Mouse (Mus musculus) erythroid progenitor cell, adult 5-6 weeks (primary cell): ENCODE measurements around the gene Cxcr2. TPM values are rescaled to one million over a fixed set of nuclear protein-coding genes. Genes with fewer than 3 reads are reported as not detected.

Experiments used
- ATAC-seq: replicated peaks from 2 replicates; pipeline ENCODE4 v1.8.0; 2016; ENCODE audit warnings: moderate number of reproducible peaks, mild to moderate bottlenecking, moderate TSS enrichment, inconsistent platforms; ENCODE audit not compliant: poor library complexity, low FRiP score, severe bottlenecking
- total RNA-seq, 2 experiments: library from RNA; stranded (forward) in 1 of 2; stranded (reverse) in 1 of 2; fragments of 150-400 nt in 1 of 2; fragments of 186-747, 209-891 nt in 1 of 2; gene quantifications; 2 replicates each; pipeline versions ENCODE4 v1.2.3 to v1.2.4; 2015 to 2017; ENCODE audit warnings: low replicate concordance in 2 of 2

Cxcr2 gene
- 6.3 and 6.8 TPM in 2 replicates for total RNA-seq (2015; ENCODE audit: low replicate concordance)
- 6.8 and 11.6 TPM in 2 replicates for total RNA-seq (2017; ENCODE audit: low replicate concordance)

GRCm38 (mm10) chr1:74153461-74154184 is at the start of gene Cxcr2:
TSS of gene Cxcr2 (plus strand) at chr1:74153989.
- no peak for ATAC-seq

- ATAC-seq, result no peak
Observed at GRCm38 (mm10) chr1:74105660-74106059, 48.1 kb upstream of the Cxcr2 start.

- ATAC-seq, result no peak
Observed at GRCm38 (mm10) chr1:74106214-74106613, 47.6 kb upstream of the Cxcr2 start.

- ATAC-seq, result no peak
Observed at GRCm38 (mm10) chr1:74107931-74108618, 45.7 kb upstream of the Cxcr2 start.

GRCm38 (mm10) chr1:74109670-74110069 is 44.1 kb upstream of the Cxcr2 start:
- no peak for ATAC-seq

GRCm38 (mm10) chr1:74110932-74111695 is 42.7 kb upstream of the Cxcr2 start:
- no peak for ATAC-seq

- ATAC-seq, result no peak
Observed at GRCm38 (mm10) chr1:74111696-74112030, 42.1 kb upstream of the Cxcr2 start.

GRCm38 (mm10) chr1:74113071-74113470 is 40.7 kb upstream of the Cxcr2 start:
- no peak for ATAC-seq

GRCm38 (mm10) chr1:74117876-74118275 is 35.9 kb upstream of the Cxcr2 start:
- ATAC-seq, result no peak

GRCm38 (mm10) chr1:74119115-74119514 is 34.7 kb upstream of the Cxcr2 start:
- no peak for ATAC-seq

GRCm38 (mm10) chr1:74121138-74121537 is 32.7 kb upstream of the Cxcr2 start:
- no peak for ATAC-seq

- no peak for ATAC-seq
Observed at GRCm38 (mm10) chr1:74121821-74122576, 31.8 kb upstream of the Cxcr2 start.

- no peak for ATAC-seq
Observed at GRCm38 (mm10) chr1:74123215-74123614, 30.6 kb upstream of the Cxcr2 start.

- ATAC-seq, result no peak
Observed at GRCm38 (mm10) chr1:74124021-74124981, 29.5 kb upstream of the Cxcr2 start, which contains the start of gene Tns1. TSS of gene Tns1 (minus strand) at chr1:74124449.

GRCm38 (mm10) chr1:74124991-74125552 is 28.7 kb upstream of the Cxcr2 start, which contains the start of gene Rufy4:
TSS of gene Rufy4 (plus strand) at chr1:74125541.
- ATAC-seq, result no peak

GRCm38 (mm10) chr1:74130883-74131659 is 22.7 kb upstream of the Cxcr2 start:
- ATAC-seq, result no peak

- no peak for ATAC-seq
Observed at GRCm38 (mm10) chr1:74132011-74132410, 21.8 kb upstream of the Cxcr2 start.

- no peak for ATAC-seq
Observed at GRCm38 (mm10) chr1:74133954-74134353, 19.8 kb upstream of the Cxcr2 start.
